Mouse (Mus musculus) limb, embryonic 11.5 days (tissue): ENCODE measurements around the gene Gabrb1. TPM values are rescaled to one million over a fixed set of nuclear protein-coding genes. Genes with fewer than 3 reads are reported as not detected.
A peak's percentile ranks its signal among the peaks of the same experiment; 100 is the strongest.

Source experiments
- ATAC-seq: fragments of 200-750 bp; cut with Nextera tagmentation; 2 replicates; pipeline ENCODE4 v1.8.0; 2017; ENCODE audit warnings: low read depth; ENCODE audit not compliant: insufficient number of reproducible peaks, low FRiP score, low TSS enrichment
- DNase-seq: peaks from one replicate; pipeline ENCODE4 v3.0.0-alpha.2; 2015; ENCODE audit warnings: low spot score
- H3K27ac ChIP-seq: fragments of 300-500 bp; sonication (generic); replicated peaks from 2 replicates; pipeline ENCODE4 v1.5.1; 2014; ENCODE audit warnings: low read depth, mild to moderate bottlenecking, low read length
- H3K27me3 ChIP-seq: fragments of 300-500 bp; sonication (generic); 2 replicates; pipeline ENCODE4 v1.6.1; 2014; ENCODE audit warnings: mild to moderate bottlenecking, low read length, mixed read lengths; ENCODE audit not compliant: control insufficient read depth, insufficient read depth
- H3K36me3 ChIP-seq: fragments of 300-500 bp; sonication (generic); 2 replicates; pipeline ENCODE4 v1.6.1; 2014; ENCODE audit warnings: mild to moderate bottlenecking, low read length, moderate library complexity, mixed read lengths; ENCODE audit not compliant: control insufficient read depth, insufficient read depth
- H3K4me1 ChIP-seq: fragments of 300-500 bp; sonication (generic); 2 replicates; pipeline ENCODE4 v1.6.1; 2014; ENCODE audit warnings: low read length, mixed read lengths; ENCODE audit not compliant: control insufficient read depth, insufficient read depth
- H3K4me2 ChIP-seq: fragments of 300-500 bp; sonication (generic); 2 replicates; pipeline ENCODE4 v1.6.1; 2014; ENCODE audit warnings: low read depth, mild to moderate bottlenecking, moderate library complexity; ENCODE audit not compliant: severe bottlenecking
- H3K4me3 ChIP-seq: fragments of 300-500 bp; sonication (generic); 2 replicates; pipeline ENCODE4 v1.5.1; 2014; ENCODE audit warnings: low read depth, low read length
- H3K9ac ChIP-seq: fragments of 300-500 bp; sonication (generic); 2 replicates; pipeline ENCODE4 v1.6.1; 2014; ENCODE audit warnings: mild to moderate bottlenecking, low read length
- H3K9me3 ChIP-seq: fragments of 300-500 bp; sonication (generic); 2 replicates; pipeline ENCODE4 v1.6.1; 2016; ENCODE audit warnings: low read length; ENCODE audit not compliant: control insufficient read depth
- WGBS: fragments of 180-500 bp; shearing (Covaris S2); extraction: QIAGEN DNeasy Blood & Tissue Kit; methylation state at CpG from one replicate; pipeline ENCODE4 v1.1.7; 2014; 5-methylcytosine and 5-hydroxymethylcytosine counted together
- polyA plus RNA-seq: library from polyadenylated mRNA; unstranded; fragments of >200 nt; fragmentation: Nextera tagmentation; extraction: Ambion mirVana; gene quantifications from 2 replicates; pipeline ENCODE4 v1.2.1, GENCODE M21; 2014

Gene Gabrb1
- polyA plus RNA-seq: 0.21 and 0.34 TPM in 2 replicates

- Histone ChIP-seq H3K9me3 (no peaks in the 10 kb centered on the region), H3K27me3 (peaks cover 12% of the 10 kb centered on the region), H3K36me3 (no peaks in the 10 kb centered on the region), H3K9ac (peak within 1 kb of the TSS; percentile 22; the same call in 1 of the 2 replicates), H3K4me3 (peak within 1 kb of the TSS; percentile 45), H3K27ac (no peak within 1 kb of the TSS), H3K4me1 (0 out of 2 replicates have a peak, but pooled peaks cover 3% of the 10 kb centered on the region), H3K4me2 (peak within 1 kb of the TSS; percentile 87)
- under 1% methylated on average over 46 of the region's 49 CpGs for WGBS
- peak; percentile 88 for ATAC-seq
- DNase-seq: peak; percentile 62
These were observed at the start of gene Gabrb1 for GRCm38 (mm10) chr5:71657482-71658114. Gene Gabrb1, plus strand, starts transcription at chr5:71658113.

- Histone ChIP-seq H3K4me1 (no peaks in the 10 kb centered on the region), H3K36me3 (no peaks in the 10 kb centered on the region), H3K9ac (no peak overlapping the region), H3K4me2 (no peak overlapping the region), H3K27ac (no peak overlapping the region), H3K4me3 (no peak overlapping the region), H3K9me3 (no peaks in the 10 kb centered on the region), H3K27me3 (no peaks in the 10 kb centered on the region)
- DNase-seq (no peak), ATAC-seq (no peak)
- 77% methylated on average over 1 of the region's 1 CpGs for WGBS
These were observed 49.2 kb upstream of the Gabrb1 start for GRCm38 (mm10) chr5:71608735-71609134.

- Histone ChIP-seq H3K4me2 (no peak overlapping the region), H3K4me1 (no peaks in the 10 kb centered on the region), H3K9ac (no peak overlapping the region), H3K36me3 (no peaks in the 10 kb centered on the region), H3K4me3 (no peak overlapping the region), H3K27ac (no peak overlapping the region), H3K27me3 (no peaks in the 10 kb centered on the region), H3K9me3 (no peaks in the 10 kb centered on the region)
- 94% methylated on average over 1 of the region's 1 CpGs for WGBS
- no peak for ATAC-seq
- no peak for DNase-seq
These were observed 43.6 kb upstream of the Gabrb1 start for GRCm38 (mm10) chr5:71614311-71614710.

- Histone ChIP-seq H3K4me3 (no peak overlapping the region), H3K9me3 (no peaks in the 10 kb centered on the region), H3K4me2 (no peak overlapping the region), H3K36me3 (no peaks in the 10 kb centered on the region), H3K27me3 (no peaks in the 10 kb centered on the region), H3K9ac (no peak overlapping the region), H3K4me1 (no peaks in the 10 kb centered on the region), H3K27ac (no peak overlapping the region)
- DNase-seq (no peak), ATAC-seq (no peak)
- WGBS: 71% methylated on average over 4 of the region's 4 CpGs
These were observed 41.2 kb upstream of the Gabrb1 start for GRCm38 (mm10) chr5:71616734-71617133.

- H3K4me1 ChIP-seq: no peaks in the 10 kb centered on the region
- no peaks in the 10 kb centered on the region for H3K27me3 ChIP-seq
- no peak overlapping the region for H3K4me2 ChIP-seq
- ATAC-seq (no peak), DNase-seq (no peak)
- 90% methylated on average over 3 of the region's 3 CpGs for WGBS
- H3K36me3 ChIP-seq: no peaks in the 10 kb centered on the region
- H3K4me3 ChIP-seq: no peak overlapping the region
- H3K9ac ChIP-seq: no peak overlapping the region
- no peaks in the 10 kb centered on the region for H3K9me3 ChIP-seq
- H3K27ac ChIP-seq: no peak overlapping the region
These were observed 30.1 kb upstream of the Gabrb1 start for GRCm38 (mm10) chr5:71627820-71628219.

- WGBS: 76% methylated on average over 10 of the region's 10 CpGs
- Histone ChIP-seq H3K4me3 (no peak overlapping the region), H3K9ac (no peak overlapping the region), H3K4me1 (no peaks in the 10 kb centered on the region), H3K36me3 (no peaks in the 10 kb centered on the region), H3K27me3 (no peaks in the 10 kb centered on the region), H3K27ac (no peak overlapping the region), H3K4me2 (no peak overlapping the region), H3K9me3 (no peaks in the 10 kb centered on the region)
- ATAC-seq (no peak), DNase-seq (no peak)
These were observed 18.1 kb upstream of the Gabrb1 start for GRCm38 (mm10) chr5:71639804-71640203.

- no peak for DNase-seq
- ATAC-seq: no peak
- Histone ChIP-seq H3K4me3 (no peak overlapping the region), H3K9me3 (no peaks in the 10 kb centered on the region), H3K36me3 (no peaks in the 10 kb centered on the region), H3K27ac (no peak overlapping the region), H3K4me1 (no peaks in the 10 kb centered on the region), H3K27me3 (no peaks in the 10 kb centered on the region), H3K4me2 (no peak overlapping the region), H3K9ac (no peak overlapping the region)
- whole genome bisulfite sequencing: 89% methylated on average over 2 of the region's 2 CpGs
These were observed 9.8 kb upstream of the Gabrb1 start for GRCm38 (mm10) chr5:71648108-71648507.

- Histone ChIP-seq H3K27ac (no peak overlapping the region), H3K9ac (no peak overlapping the region), H3K27me3 (peaks cover 12% of the 10 kb centered on the region), H3K4me3 (no peak overlapping the region), H3K36me3 (no peaks in the 10 kb centered on the region), H3K4me2 (no peak overlapping the region), H3K9me3 (no peaks in the 10 kb centered on the region), H3K4me1 (0 out of 2 replicates have a peak, but pooled peaks cover 3% of the 10 kb centered on the region)
- 87% methylated on average over 5 of the region's 5 CpGs for WGBS
- DNase-seq: no peak
- no peak for ATAC-seq
These were observed 3.9 kb upstream of the Gabrb1 start for GRCm38 (mm10) chr5:71654056-71654455.

- Histone ChIP-seq H3K9me3 (no peaks in the 10 kb centered on the region), H3K4me2 (peak overlapping the region; percentile 87; the same call in 1 of the 2 replicates), H3K27me3 (peaks cover 12% of the 10 kb centered on the region), H3K4me3 (no peak overlapping the region), H3K4me1 (0 out of 2 replicates have a peak, but pooled peaks cover 3% of the 10 kb centered on the region), H3K9ac (no peak overlapping the region), H3K36me3 (no peaks in the 10 kb centered on the region), H3K27ac (no peak overlapping the region)
- 8% methylated on average over 10 of the region's 10 CpGs for WGBS
- DNase-seq: no peak
- ATAC-seq: no peak
These were observed 1.1 kb upstream of the Gabrb1 start for GRCm38 (mm10) chr5:71656771-71657170.
